Mouse (Mus musculus) hindbrain, embryonic 12.5 days (tissue): ENCODE data around the gene Igf1r. TPM values are rescaled to one million over a fixed set of nuclear protein-coding genes. Genes with fewer than 3 reads are reported as not detected.
A peak's percentile ranks its signal among the peaks of the same experiment; 100 is the strongest.

Experiments
- ATAC-seq: fragments of 200-750 bp; cut with Nextera tagmentation; 2 replicates; pipeline ENCODE4 v1.8.0; 2017; ENCODE audit warnings: moderate TSS enrichment; ENCODE audit not compliant: low FRiP score
- H3K27ac ChIP-seq: fragments of 300-500 bp; sonication (generic); 2 replicates; pipeline ENCODE4 v1.5.1; 2016; ENCODE audit warnings: mild to moderate bottlenecking
- H3K27me3 ChIP-seq: fragments of 300-500 bp; sonication (generic); 2 replicates; pipeline ENCODE4 v1.6.1; 2016; ENCODE audit warnings: mild to moderate bottlenecking
- H3K36me3 ChIP-seq: fragments of 300-500 bp; sonication (generic); 2 replicates; pipeline ENCODE4 v1.6.1; 2016; ENCODE audit warnings: mild to moderate bottlenecking
- H3K4me1 ChIP-seq: fragments of 300-500 bp; sonication (generic); 2 replicates; pipeline ENCODE4 v1.6.1; 2016
- H3K4me2 ChIP-seq: fragments of 300-500 bp; sonication (generic); replicated peaks from 2 replicates; pipeline ENCODE4 v1.6.1; 2016; ENCODE audit warnings: mild to moderate bottlenecking
- H3K4me3 ChIP-seq: fragments of 300-500 bp; sonication (generic); 2 replicates; pipeline ENCODE4 v1.5.1; 2016; ENCODE audit warnings: mild to moderate bottlenecking
- H3K9ac ChIP-seq: fragments of 300-500 bp; sonication (generic); 2 replicates; pipeline ENCODE4 v1.6.1; 2016; ENCODE audit warnings: mild to moderate bottlenecking, moderate library complexity
- H3K9me3 ChIP-seq: fragments of 300-500 bp; sonication (generic); replicated peaks from 2 replicates; pipeline ENCODE4 v1.6.1; 2016; ENCODE audit warnings: mild to moderate bottlenecking
- WGBS: fragments of 180-500 bp; shearing (Covaris S2); methylation state at CpG from one replicate; pipeline ENCODE4 v1.1.7; 2016; 5-methylcytosine and 5-hydroxymethylcytosine counted together
- polyA plus RNA-seq: library from polyadenylated mRNA; unstranded; fragments of >200 nt; fragmentation: Nextera tagmentation; extraction: Ambion mirVana; gene quantifications from 2 replicates; pipeline ENCODE4 v1.2.1, GENCODE M21; 2016

The Igf1r gene
- polyA plus RNA-seq, 1 experiment from 2014 or later: 42.3 TPM

- no peak for ATAC-seq
- H3K9me3 ChIP-seq: no peaks in the 10 kb centered on the region
- 91% methylated on average over 7 of the region's 7 CpGs for WGBS
- no peak overlapping the region for H3K27ac ChIP-seq
- H3K36me3 ChIP-seq: peaks cover 84% of the 10 kb centered on the region
- no peaks in the 10 kb centered on the region for H3K27me3 ChIP-seq
- no peak overlapping the region for H3K9ac ChIP-seq
- H3K4me1 ChIP-seq: no peaks in the 10 kb centered on the region
- no peak overlapping the region for H3K4me2 ChIP-seq
- H3K4me3 ChIP-seq: no peak overlapping the region
Observed at GRCm38 (mm10) chr7:68211883-68212282, 259.3 kb downstream of the Igf1r start.

GRCm38 (mm10) chr7:68213842-68214241, 261.2 kb downstream of the Igf1r start:
- no peak overlapping the region for H3K9ac ChIP-seq
- no peak overlapping the region for H3K4me2 ChIP-seq
- no peak overlapping the region for H3K27ac ChIP-seq
- H3K27me3 ChIP-seq: no peaks in the 10 kb centered on the region
- H3K4me3 ChIP-seq: no peak overlapping the region
- H3K9me3 ChIP-seq: no peaks in the 10 kb centered on the region
- WGBS: 89% methylated on average over 5 of the region's 5 CpGs
- no peaks in the 10 kb centered on the region for H3K4me1 ChIP-seq
- peaks cover 84% of the 10 kb centered on the region for H3K36me3 ChIP-seq
- no peak for ATAC-seq

DNA sequence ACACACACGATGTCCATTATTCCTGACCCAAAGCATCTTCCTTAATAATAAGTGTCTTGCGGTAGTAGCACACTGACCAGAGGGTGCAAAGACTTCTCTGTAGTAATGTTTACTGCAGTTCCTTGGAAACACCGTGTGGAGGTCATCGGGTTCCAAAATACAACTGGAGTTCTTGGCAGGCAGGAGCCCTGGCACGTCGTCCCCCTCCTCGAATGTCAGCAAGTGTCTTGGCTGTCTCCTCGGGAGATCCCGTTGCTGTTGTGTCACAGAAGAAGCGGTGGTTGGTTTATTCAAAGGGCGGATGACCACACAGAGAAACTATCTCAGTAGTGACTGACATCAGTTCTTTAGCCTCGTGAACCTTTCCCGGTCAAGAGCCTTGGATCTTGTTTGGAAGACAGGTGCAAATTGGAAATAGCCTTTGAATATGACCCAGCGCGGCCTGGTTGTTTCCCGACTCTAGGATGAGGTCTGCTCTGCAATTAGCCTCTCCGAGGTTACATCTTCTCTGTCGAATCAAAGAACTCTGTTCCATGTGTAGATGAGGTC, 263.0 kb downstream of the Igf1r start:
- no peak for ATAC-seq
- Histone ChIP-seq H3K27ac (no peak overlapping the region), H3K27me3 (no peaks in the 10 kb centered on the region), H3K4me3 (no peak overlapping the region), H3K36me3 (peaks cover 84% of the 10 kb centered on the region), H3K4me1 (no peaks in the 10 kb centered on the region), H3K9ac (no peak overlapping the region), H3K9me3 (no peaks in the 10 kb centered on the region), H3K4me2 (no peak overlapping the region)
- 89% methylated on average over 18 of the region's 18 CpGs for WGBS

GRCm38 (mm10) chr7:68218879-68219278, 266.3 kb downstream of the Igf1r start:
- H3K4me2 ChIP-seq: no peak overlapping the region
- peaks cover 8% of the 10 kb centered on the region for H3K4me1 ChIP-seq
- H3K27ac ChIP-seq: no peak overlapping the region
- H3K36me3 ChIP-seq: peaks cover 78% of the 10 kb centered on the region
- no peak overlapping the region for H3K4me3 ChIP-seq
- no peak overlapping the region for H3K9ac ChIP-seq
- H3K27me3 ChIP-seq: no peaks in the 10 kb centered on the region
- 91% methylated on average over 11 of the region's 11 CpGs for WGBS
- no peaks in the 10 kb centered on the region for H3K9me3 ChIP-seq
- ATAC-seq: no peak

DNA sequence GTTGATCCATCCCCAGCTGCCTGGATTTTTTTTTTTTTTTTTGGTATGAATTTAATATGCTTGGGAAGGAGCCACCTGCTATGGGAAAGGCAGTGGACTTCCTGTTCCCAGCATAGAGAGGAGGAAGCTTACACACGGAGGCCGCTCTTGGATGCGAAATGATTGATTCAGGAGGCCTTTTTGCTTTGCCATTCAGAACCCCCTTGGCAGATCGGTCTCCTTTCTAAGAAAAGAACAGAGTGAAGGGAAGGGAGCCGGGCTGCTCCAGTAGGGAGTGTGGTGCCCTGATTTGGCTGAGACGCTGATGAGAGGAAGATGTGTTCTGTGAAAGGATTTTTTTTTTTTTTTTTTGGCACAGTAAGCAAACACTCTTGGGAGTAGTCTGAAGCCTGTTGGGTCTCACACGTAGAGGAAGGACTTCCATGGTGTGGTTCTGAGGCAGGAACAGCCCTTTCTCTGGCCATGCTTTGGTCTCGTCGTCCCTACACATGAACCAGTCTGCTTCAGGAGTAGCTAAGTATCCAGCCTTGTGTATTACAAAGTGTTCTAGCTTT, 269.1 kb downstream of the Igf1r start:
- H3K27me3 ChIP-seq: no peaks in the 10 kb centered on the region
- H3K36me3 ChIP-seq: peaks cover 77% of the 10 kb centered on the region
- H3K9ac ChIP-seq: no peak overlapping the region
- ATAC-seq: no peak
- H3K4me2 ChIP-seq: no peak overlapping the region
- no peak overlapping the region for H3K27ac ChIP-seq
- WGBS: 88% methylated on average over 9 of the region's 9 CpGs
- H3K4me3 ChIP-seq: no peak overlapping the region
- H3K9me3 ChIP-seq: no peaks in the 10 kb centered on the region
- H3K4me1 ChIP-seq: peaks cover 8% of the 10 kb centered on the region

DNA sequence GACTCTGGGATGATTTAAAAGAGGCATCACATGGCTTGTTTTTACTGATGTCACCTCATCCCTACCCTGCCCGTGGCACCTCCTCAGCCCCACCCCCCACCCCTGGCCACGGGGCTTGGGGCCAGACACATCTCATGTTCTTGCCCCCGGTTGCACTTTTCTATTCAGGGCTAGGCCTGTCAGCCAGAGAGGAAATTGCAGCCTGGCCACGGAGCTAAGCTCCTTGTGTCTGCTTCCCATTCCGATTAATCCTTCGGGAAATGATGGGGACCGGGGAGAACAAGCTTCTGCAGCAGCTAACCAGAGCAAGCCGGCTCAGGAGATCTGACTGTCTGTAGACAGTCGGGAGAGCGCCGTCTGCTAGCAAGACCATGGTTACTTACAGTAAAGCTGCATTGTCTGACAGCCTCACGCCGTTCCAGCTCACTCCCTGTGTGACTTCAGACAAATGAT, 270.8 kb downstream of the Igf1r start:
- ATAC-seq: 0 out of 2 replicates have a peak, but pooled peaks have one; percentile 18
- Histone ChIP-seq H3K4me1 (peaks cover 15% of the 10 kb centered on the region), H3K36me3 (peaks cover 68% of the 10 kb centered on the region)

GRCm38 (mm10) chr7:68224006-68224405, 271.4 kb downstream of the Igf1r start:
- H3K4me2 ChIP-seq: no peak overlapping the region
- peaks cover 61% of the 10 kb centered on the region for H3K36me3 ChIP-seq
- peaks cover 19% of the 10 kb centered on the region for H3K4me1 ChIP-seq
- H3K27ac ChIP-seq: peak overlapping the region; percentile 64
- no peak overlapping the region for H3K9ac ChIP-seq
- no peaks in the 10 kb centered on the region for H3K9me3 ChIP-seq
- no peaks in the 10 kb centered on the region for H3K27me3 ChIP-seq
- 91% methylated on average over 5 of the region's 5 CpGs for WGBS
- ATAC-seq: no peak
- no peak overlapping the region for H3K4me3 ChIP-seq

More for the DNA sequence above, 270.8 kb downstream of the Igf1r start:
- peak overlapping the region; percentile 64 for H3K27ac ChIP-seq
- H3K4me3 ChIP-seq: no peak overlapping the region
- no peaks in the 10 kb centered on the region for H3K27me3 ChIP-seq
- H3K9me3 ChIP-seq: no peaks in the 10 kb centered on the region
- no peak overlapping the region for H3K9ac ChIP-seq
- WGBS: 67% methylated on average over 13 of the region's 13 CpGs
- H3K4me2 ChIP-seq: no peak overlapping the region

DNA sequence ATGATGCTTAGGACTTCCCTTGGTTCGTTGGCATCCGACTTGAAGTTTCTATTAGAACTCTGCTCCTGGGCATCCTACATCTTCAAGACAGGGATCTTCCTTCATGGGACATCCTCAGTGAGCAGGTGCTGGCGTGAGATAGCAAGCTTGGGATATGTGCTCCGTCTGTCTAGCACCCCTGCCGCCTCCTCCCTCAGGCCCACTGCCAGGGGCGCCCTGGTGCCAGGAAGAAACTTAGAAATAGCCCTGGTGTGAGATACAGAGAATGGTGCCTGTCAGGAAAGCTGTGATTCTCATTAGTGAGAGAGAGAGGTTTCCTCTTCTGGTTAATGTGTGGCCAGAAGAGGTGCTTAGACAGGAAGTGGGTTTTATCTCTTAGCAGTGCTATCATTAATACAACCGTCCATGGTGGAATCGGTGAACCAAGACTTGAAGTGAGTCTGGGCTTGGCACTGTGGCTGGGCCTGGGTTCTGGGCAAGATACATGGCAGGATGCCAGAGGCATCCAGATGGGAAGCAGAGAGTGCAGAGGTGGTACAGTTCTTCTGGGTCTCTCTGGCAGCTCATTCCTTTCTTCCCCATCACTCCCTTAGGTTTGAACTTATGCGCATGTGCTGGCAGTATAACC, 272.9 kb downstream of the Igf1r start:
- 91% methylated on average over 9 of the region's 9 CpGs for WGBS

GRCm38 (mm10) chr7:68227021-68227420, 274.4 kb downstream of the Igf1r start:
- WGBS: 76% methylated on average over 11 of the region's 11 CpGs
- Histone ChIP-seq H3K4me3 (no peak overlapping the region), H3K9ac (no peak overlapping the region), H3K4me2 (no peak overlapping the region), H3K36me3 (peaks cover 64% of the 10 kb centered on the region), H3K9me3 (no peaks in the 10 kb centered on the region), H3K4me1 (peaks cover 19% of the 10 kb centered on the region), H3K27me3 (no peaks in the 10 kb centered on the region), H3K27ac (no peak overlapping the region)
- ATAC-seq: no peak

More for the DNA sequence above, 272.9 kb downstream of the Igf1r start:
- H3K4me2 ChIP-seq: no peak overlapping the region
- H3K4me1 ChIP-seq: peaks cover 19% of the 10 kb centered on the region
- no peak overlapping the region for H3K9ac ChIP-seq
- H3K27me3 ChIP-seq: no peaks in the 10 kb centered on the region
- H3K36me3 ChIP-seq: peaks cover 58% of the 10 kb centered on the region
- H3K9me3 ChIP-seq: no peaks in the 10 kb centered on the region
- no peak overlapping the region for H3K4me3 ChIP-seq
- no peak for ATAC-seq
- H3K27ac ChIP-seq: no peak overlapping the region

GRCm38 (mm10) chr7:68227621-68228020, 275.0 kb downstream of the Igf1r start:
- H3K27me3 ChIP-seq: no peaks in the 10 kb centered on the region
- WGBS: 85% methylated on average over 4 of the region's 4 CpGs
- H3K36me3 ChIP-seq: peaks cover 58% of the 10 kb centered on the region
- H3K4me1 ChIP-seq: peaks cover 18% of the 10 kb centered on the region
- H3K4me3 ChIP-seq: no peak overlapping the region
- no peak for ATAC-seq
- no peaks in the 10 kb centered on the region for H3K9me3 ChIP-seq
- no peak overlapping the region for H3K27ac ChIP-seq
- no peak overlapping the region for H3K9ac ChIP-seq
- no peak overlapping the region for H3K4me2 ChIP-seq

- H3K9ac ChIP-seq: no peak overlapping the region
- peaks cover 12% of the 10 kb centered on the region for H3K4me1 ChIP-seq
- no peak for ATAC-seq
- no peak overlapping the region for H3K27ac ChIP-seq
- WGBS: 40% methylated on average over 6 of the region's 6 CpGs
- H3K4me3 ChIP-seq: no peak overlapping the region
- H3K9me3 ChIP-seq: no peaks in the 10 kb centered on the region
- no peaks in the 10 kb centered on the region for H3K27me3 ChIP-seq
- peaks cover 54% of the 10 kb centered on the region for H3K36me3 ChIP-seq
- no peak overlapping the region for H3K4me2 ChIP-seq
Observed at GRCm38 (mm10) chr7:68228491-68228890, 275.9 kb downstream of the Igf1r start.

GRCm38 (mm10) chr7:68230831-68231230, 278.2 kb downstream of the Igf1r start:
- Histone ChIP-seq H3K4me1 (peaks cover 18% of the 10 kb centered on the region), H3K27me3 (no peaks in the 10 kb centered on the region), H3K9ac (no peak overlapping the region), H3K4me3 (no peak overlapping the region), H3K36me3 (peaks cover 34% of the 10 kb centered on the region), H3K4me2 (no peak overlapping the region), H3K27ac (no peak overlapping the region), H3K9me3 (no peaks in the 10 kb centered on the region)
- no peak for ATAC-seq
- whole genome bisulfite sequencing: 96% methylated on average over 9 of the region's 9 CpGs

DNA sequence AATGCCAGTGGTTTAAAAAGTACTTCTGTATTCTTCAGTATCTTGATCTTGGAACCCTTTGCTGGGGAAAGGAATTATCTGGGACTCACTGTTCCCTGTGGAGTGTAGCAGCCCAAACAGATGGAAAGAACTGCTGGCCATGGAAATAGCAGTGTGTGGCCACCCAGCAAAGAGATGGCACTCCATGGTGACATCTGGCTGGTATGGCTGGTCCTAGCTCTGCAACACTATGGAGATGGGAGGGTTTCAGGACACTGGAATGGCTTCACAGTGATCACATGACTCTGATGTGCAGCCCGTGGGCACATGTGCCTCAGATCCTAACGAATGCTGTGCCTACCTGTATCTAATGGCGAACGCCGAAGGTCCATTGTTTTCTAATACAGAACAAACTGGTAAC, 279.9 kb downstream of the Igf1r start:
- Histone ChIP-seq H3K27me3 (no peaks in the 10 kb centered on the region), H3K4me1 (peaks cover 14% of the 10 kb centered on the region), H3K36me3 (peaks cover 25% of the 10 kb centered on the region; the same call in 1 of the 2 replicates), H3K9ac (no peak overlapping the region), H3K4me3 (no peak overlapping the region), H3K4me2 (no peak overlapping the region), H3K27ac (no peak overlapping the region), H3K9me3 (no peaks in the 10 kb centered on the region)
- 92% methylated on average over 5 of the region's 5 CpGs for WGBS
- ATAC-seq: no peak
